Mouse (Mus musculus) CD4-positive naive resting alpha-beta T cell, adult 57 days (primary cell): ENCODE measurements around the gene Sh3bp2. TPM values are rescaled to one million over a fixed set of nuclear protein-coding genes. Genes with fewer than 3 reads are reported as not detected.

Experiments used
- total RNA-seq: library from RNA; stranded (reverse); gene quantifications from one replicate; pipeline ENCODE4 v1.2.4, GENCODE M21; 2023

The Sh3bp2 gene
- 11.1 TPM for total RNA-seq

DNA sequence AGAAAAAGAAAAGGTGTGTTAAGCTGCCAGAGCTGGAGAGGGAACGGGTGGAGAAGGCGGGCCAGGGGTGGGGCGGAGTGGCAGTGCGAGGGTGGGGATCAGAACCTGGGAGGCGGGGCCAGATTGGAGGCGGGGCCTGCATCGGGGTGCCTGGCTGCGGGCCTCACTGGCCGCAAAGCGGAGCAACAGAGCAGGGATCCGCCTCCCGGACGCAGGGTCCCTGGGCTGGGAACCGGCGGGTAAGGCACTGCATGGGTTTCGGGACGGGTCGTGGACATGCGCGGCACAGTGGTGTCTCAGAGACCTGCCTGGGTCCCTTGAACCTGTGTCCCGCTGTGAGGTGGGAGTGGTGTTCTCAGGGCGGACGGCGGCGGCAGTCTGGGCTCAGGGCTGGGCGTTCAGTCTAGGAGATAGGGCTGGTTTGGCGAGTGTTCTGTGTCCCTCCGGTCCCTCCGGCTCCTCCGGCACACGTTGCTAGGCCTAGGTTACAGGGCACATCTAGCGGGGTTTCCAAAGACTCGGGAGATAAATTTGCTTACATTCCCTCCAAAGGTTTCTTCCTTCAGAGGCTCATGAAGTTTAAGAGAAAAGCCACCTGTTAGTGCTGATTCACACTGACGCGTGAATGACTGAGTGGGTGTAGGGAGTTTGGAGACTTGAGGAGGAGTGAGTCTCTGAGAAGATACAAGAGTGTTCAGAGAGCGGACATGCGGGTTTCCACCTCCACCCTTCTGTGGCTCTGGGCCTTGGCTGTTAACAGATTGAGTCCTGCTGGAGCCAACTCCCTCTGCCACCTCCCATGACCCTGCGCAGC, at the start of gene Sh3bp2:
Gene Sh3bp2, plus strand, starts transcription at position 176 of the 814 bp plus-strand sequence.

GRCm38 (mm10) chr5:34513466-34514217, 12.0 kb upstream of the Sh3bp2 start, which contains the start of gene Tnip2:
Gene Tnip2 (minus strand): TSS chr5:34513991.

DNA sequence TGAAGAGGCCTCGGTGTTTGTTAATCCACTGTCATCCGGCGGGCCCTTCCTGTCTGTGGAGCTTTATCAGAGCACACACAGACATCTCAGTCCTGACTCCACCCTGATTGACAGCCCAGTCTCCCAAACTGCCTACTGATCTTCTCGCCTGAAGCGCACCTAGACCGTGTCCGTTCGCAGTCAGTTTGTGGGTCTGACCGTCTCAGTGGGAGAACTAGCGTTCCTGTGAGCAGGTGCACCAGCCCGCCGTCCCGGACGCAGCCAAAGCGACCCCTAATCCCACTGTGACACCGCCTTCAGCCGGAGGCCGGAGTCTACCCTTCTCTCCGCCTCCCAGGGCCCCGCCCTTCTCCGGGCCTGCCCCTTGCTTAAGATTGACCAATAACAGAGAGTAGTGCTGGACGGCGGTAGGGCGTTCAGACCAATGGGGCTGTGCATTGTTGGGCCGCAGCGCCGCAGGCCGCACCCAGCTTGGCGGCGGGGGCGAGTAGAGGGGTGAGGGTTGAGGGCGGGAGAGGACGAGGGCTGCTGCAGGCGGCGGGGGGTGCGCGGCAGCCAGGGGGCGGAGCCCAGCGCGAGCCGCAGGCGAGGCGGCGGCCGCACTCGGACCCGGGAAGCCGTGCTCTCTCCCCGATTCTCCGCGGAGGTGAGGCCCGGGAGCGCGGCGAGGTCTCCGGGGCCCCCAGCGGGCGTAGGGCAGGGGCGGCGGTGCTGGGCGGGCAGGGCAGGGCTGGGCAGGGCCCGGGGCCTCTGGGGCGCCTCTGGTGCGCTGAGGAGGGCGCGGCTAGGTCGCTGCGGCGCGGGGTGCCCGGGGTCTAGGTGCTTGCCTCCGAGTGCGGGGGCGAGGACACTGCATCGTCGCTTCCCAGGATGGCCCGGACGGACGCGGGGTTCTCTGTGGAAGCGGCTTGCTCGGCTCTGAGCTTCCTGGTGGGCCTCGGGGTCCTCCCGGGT, 47.9 kb downstream of the Sh3bp2 start, which contains the start of gene Add1:
Gene Add1, plus strand, starts transcription at position 397 of the 954 bp plus-strand sequence.

Other genes with a start within 250 kb of the Sh3bp2 start
- gene Zfyve28, start 237.4 kb upstream of the Sh3bp2 start, total RNA-seq: 4.6 TPM
- not detected for gene Cfap99, start 237.2 kb upstream of the Sh3bp2 start, total RNA-seq
- 233 TPM for gene Rnf4, start 189.5 kb upstream of the Sh3bp2 start, total RNA-seq
- gene Fam193a, start 155.9 kb upstream of the Sh3bp2 start, total RNA-seq: 91.0 TPM
- 18.4 TPM for gene Tnip2, start 11.8 kb upstream of the Sh3bp2 start, total RNA-seq
- 326 TPM for gene Add1, start 47.8 kb downstream of the Sh3bp2 start, total RNA-seq
- gene Mfsd10, start 111.4 kb downstream of the Sh3bp2 start, total RNA-seq: 34.6 TPM
- 31.2 TPM for gene Nop14, start 134.3 kb downstream of the Sh3bp2 start, total RNA-seq
- 8.0 TPM for gene Grk4, start 134.5 kb downstream of the Sh3bp2 start, total RNA-seq
- gene Htt, start 235.9 kb downstream of the Sh3bp2 start, total RNA-seq: 61.1 TPM